Mouse (Mus musculus) bone marrow macrophage, adult 2 months (primary cell): ENCODE measurements at regions not wholly inside any gene's neighbourhood (a gene's known extent, or its start where the extent isn't known, plus 50 kb on each side); places are given as distances from the start of the nearest gene placed in this dataset.

Source experiments
- CTCF ChIP-seq: IDR thresholded peaks from 2 replicates; pipeline ENCODE4 v1.5.1; 2012; ENCODE audit warnings: low read depth, mild to moderate bottlenecking, low read length, moderate library complexity
- POLR2A ChIP-seq: IDR thresholded peaks from 2 replicates; pipeline ENCODE4 v1.6.1; 2012; ENCODE audit warnings: mild to moderate bottlenecking, low read depth, low read length, borderline replicate concordance

DNA sequence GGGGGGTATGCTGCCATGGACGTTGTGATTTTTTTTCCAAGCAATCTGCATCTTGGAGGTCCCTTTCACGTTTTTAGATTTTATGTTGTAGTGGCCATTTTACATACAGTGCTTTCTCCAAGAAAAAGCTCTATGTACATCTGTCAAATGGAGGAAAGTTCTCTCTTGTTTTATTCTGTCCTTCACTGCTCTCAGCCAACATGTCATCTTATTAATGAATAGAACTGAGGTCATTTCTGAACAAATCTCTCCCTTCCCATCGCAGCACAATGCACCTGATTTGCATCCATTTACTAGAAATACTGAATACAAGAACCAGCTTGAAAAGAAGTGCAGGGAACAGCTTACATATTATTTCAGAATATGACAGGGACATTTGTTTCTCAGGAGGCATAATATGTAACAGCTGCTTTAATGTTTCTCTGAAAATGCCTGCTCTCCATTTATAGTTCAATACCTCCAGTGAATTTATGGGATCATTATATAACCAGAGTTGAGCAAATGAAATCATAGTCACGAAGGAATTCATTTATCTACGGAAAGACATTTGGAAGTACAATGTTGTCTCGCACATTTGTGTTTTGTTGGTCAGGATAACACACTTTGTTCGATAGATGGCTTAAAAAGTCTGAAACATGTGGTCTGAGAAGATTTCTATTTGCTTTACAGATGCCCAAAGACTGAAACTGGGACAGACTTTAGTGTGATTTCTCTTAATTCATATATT, 224.3 kb downstream of the Usp25 start:
- TF ChIP-seq CTCF (no peak), POLR2A (no peak)
